Mouse (Mus musculus) midbrain, embryonic 14.5 days (tissue): ENCODE measurements around the gene Mosmo. TPM values are rescaled to one million over a fixed set of nuclear protein-coding genes. Genes with fewer than 3 reads are reported as not detected.
A peak's percentile ranks its signal among the peaks of the same experiment; 100 is the strongest.

Experiments
- ATAC-seq: fragments of 200-750 bp; cut with Nextera tagmentation; 2 replicates; pipeline ENCODE4 v1.8.0; 2017; ENCODE audit warnings: moderate number of reproducible peaks, moderate library complexity; ENCODE audit not compliant: low FRiP score, low TSS enrichment
- DNase-seq: peaks from one replicate; pipeline ENCODE4 v3.0.0-alpha.2; 2015
- H3K27ac ChIP-seq: fragments of 300-500 bp; sonication (generic); replicated peaks from 2 replicates; pipeline ENCODE4 v1.5.1; 2014; ENCODE audit warnings: mild to moderate bottlenecking, low read depth, low read length, moderate library complexity
- H3K27me3 ChIP-seq: fragments of 300-500 bp; sonication (generic); 2 replicates; pipeline ENCODE4 v1.6.1; 2014; ENCODE audit warnings: low read length, control low read depth, mixed read lengths; ENCODE audit not compliant: control insufficient read depth, insufficient read depth
- H3K36me3 ChIP-seq: fragments of 300-500 bp; sonication (generic); 2 replicates; pipeline ENCODE4 v1.6.1; 2014; ENCODE audit warnings: low read length, control low read depth; ENCODE audit not compliant: control insufficient read depth, insufficient read depth
- H3K4me1 ChIP-seq: fragments of 300-500 bp; sonication (generic); 2 replicates; pipeline ENCODE4 v1.6.1; 2014; ENCODE audit warnings: mild to moderate bottlenecking, antibody characterized with exemption, low read length, control low read depth; ENCODE audit not compliant: control insufficient read depth, insufficient read depth
- H3K4me2 ChIP-seq: fragments of 300-500 bp; sonication (generic); 2 replicates; pipeline ENCODE4 v1.6.1; 2014; ENCODE audit warnings: mild to moderate bottlenecking, low read length, moderate library complexity
- H3K4me3 ChIP-seq: fragments of 300-500 bp; sonication (generic); replicated peaks from 2 replicates; pipeline ENCODE4 v1.5.1; 2014; ENCODE audit warnings: low read depth, low read length
- H3K9ac ChIP-seq: fragments of 300-500 bp; sonication (generic); replicated peaks from 2 replicates; pipeline ENCODE4 v1.6.1; 2014; ENCODE audit warnings: mild to moderate bottlenecking, low read length, moderate library complexity
- H3K9me3 ChIP-seq: fragments of 300-500 bp; sonication (generic); 2 replicates; pipeline ENCODE4 v1.6.1; 2016; ENCODE audit warnings: low read length, control low read depth, mixed read lengths; ENCODE audit not compliant: control insufficient read depth
- WGBS: fragments of 180-500 bp; shearing (Covaris S2); extraction: QIAGEN DNeasy Blood & Tissue Kit; methylation state at CpG from one replicate; pipeline ENCODE4 v1.1.7; 2014; 5-methylcytosine and 5-hydroxymethylcytosine counted together
- polyA plus RNA-seq: library from polyadenylated mRNA; unstranded; fragments of >200 nt; fragmentation: Nextera tagmentation; extraction: Ambion mirVana; gene quantifications from 2 replicates; pipeline ENCODE4 v1.2.1, GENCODE M21; 2014

Mosmo gene
- polyA plus RNA-seq, 1 experiment from 2014 or later, result 15.7 TPM

DNA sequence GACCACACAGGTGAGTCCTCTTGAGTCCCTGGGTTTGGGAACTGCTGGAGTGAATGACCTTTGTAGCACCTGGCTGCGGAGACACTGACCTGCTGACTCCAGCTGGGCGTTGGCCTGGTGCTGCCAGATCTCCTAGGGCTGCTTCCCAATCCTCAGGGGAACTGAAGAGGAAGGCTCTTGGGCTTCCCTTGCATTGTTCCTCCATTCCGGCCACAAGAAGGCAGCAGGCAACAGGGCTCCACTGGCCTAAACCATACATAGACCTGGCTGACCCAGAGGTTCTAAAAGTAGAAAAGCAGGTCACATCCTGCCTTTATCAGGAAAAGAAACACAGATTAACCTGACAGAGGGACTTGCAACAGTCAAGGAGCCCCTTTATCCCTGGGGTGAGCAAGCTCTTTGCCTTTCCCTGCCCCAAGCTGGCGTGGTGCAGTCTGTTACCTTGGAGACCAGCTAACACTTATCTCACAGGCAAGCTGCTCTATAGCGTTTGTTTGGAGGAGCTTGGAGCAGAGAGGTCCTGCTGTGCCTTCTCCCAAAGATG is 62.2 kb downstream of the Mosmo start:
- H3K27ac ChIP-seq, result no peak overlapping the region
- 0 out of 2 replicates have a peak overlapping the region, but pooled peaks have one; percentile 10 for H3K4me2 ChIP-seq
- WGBS, result 3% methylated on average over 5 of the region's 5 CpGs

DNA sequence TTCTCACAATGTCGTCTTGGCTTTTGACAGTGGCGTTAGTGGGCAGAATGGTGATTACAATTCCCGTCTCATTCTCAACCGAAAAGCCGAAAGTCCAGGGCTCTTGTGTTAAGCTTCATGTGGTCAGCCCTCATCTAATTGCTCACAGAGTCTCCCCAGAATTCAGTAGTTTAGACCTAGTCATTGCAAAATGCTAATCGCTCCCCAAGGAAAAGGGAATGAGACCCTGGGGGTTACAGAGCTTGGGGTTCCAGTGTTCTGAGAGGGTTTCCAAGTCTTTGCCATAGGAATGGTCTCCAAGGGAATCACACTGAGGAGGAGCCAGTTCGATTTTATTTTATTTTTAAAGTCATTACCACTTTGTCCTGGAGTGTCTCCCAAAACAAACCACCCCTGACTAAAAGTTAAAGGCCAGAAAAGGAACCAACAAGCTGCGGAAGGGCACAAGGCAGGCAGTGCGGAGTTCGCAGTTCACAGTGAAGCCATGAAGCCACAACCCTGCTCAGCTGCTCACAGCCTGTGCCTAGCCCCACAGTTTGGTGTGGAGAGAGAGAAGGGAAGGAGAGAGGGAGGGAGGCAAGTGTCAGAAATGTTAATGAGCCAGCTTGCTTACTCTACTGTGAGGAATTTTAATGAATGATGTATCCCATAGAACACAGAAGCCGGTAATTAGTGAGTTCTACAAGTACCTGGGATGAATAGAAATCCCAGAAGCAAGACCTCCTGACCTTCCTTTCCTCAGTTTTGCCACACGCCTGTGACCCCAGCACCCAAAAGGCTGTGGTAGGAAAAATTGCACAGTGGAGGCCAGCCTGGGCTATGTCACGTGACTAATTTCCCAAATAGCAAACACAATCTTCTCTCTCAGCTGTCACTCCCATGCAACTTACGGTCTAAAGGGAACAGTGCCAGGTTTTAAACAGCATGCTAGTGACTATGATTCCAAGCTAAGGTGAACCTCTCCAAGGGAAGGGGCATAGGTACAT is 66.2 kb downstream of the Mosmo start:
- ATAC-seq (no peak), DNase-seq (no peak)
- 84% methylated on average over 14 of the region's 14 CpGs for WGBS
- Histone ChIP-seq H3K9ac (no peak overlapping the region), H3K4me3 (no peak overlapping the region), H3K4me2 (no peak overlapping the region), H3K9me3 (no peaks in the 10 kb centered on the region), H3K27me3 (no peaks in the 10 kb centered on the region), H3K4me1 (peaks cover 7% of the 10 kb centered on the region; the same call in 1 of the 2 replicates), H3K27ac (no peak overlapping the region), H3K36me3 (no peaks in the 10 kb centered on the region)

More for the DNA sequence above, 62.2 kb downstream of the Mosmo start:
- Histone ChIP-seq H3K36me3 (no peaks in the 10 kb centered on the region), H3K4me3 (no peak overlapping the region), H3K4me1 (peaks cover 7% of the 10 kb centered on the region; the same call in 1 of the 2 replicates), H3K9me3 (no peaks in the 10 kb centered on the region), H3K9ac (no peak overlapping the region; the same call in 1 of the 2 replicates), H3K27me3 (no peaks in the 10 kb centered on the region)
- peak; percentile 37 for DNase-seq
- ATAC-seq, result no peak

DNA sequence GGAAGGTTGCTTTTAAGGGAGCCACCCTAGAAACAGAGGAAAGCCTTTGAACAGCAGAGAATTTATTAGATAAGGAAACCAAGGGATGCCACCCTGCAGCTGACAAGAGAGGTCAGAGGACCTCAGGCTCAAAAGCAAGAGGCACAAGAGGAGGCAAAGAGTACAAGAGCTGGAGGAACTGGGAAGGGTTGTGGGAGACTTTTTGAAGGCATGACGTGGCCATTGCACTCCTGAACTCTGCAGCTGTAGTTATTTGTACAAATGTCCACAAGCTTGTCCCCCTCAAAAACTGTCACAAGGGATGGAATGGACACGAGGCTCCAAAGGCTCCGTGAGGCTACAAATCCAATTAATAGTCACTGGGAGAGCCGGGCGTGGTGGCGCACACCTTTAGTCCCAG is 67.2 kb downstream of the Mosmo start:
- no peak overlapping the region for H3K4me3 ChIP-seq
- no peaks in the 10 kb centered on the region for H3K9me3 ChIP-seq
- no peak overlapping the region for H3K4me2 ChIP-seq
- H3K36me3 ChIP-seq, result no peaks in the 10 kb centered on the region
- H3K27ac ChIP-seq, result no peak overlapping the region
- no peak for DNase-seq
- H3K4me1 ChIP-seq, result peaks cover 5% of the 10 kb centered on the region; the same call in 1 of the 2 replicates
- no peak for ATAC-seq
- no peaks in the 10 kb centered on the region for H3K27me3 ChIP-seq
- WGBS, result 89% methylated on average over 6 of the region's 6 CpGs
- no peak overlapping the region for H3K9ac ChIP-seq

DNA sequence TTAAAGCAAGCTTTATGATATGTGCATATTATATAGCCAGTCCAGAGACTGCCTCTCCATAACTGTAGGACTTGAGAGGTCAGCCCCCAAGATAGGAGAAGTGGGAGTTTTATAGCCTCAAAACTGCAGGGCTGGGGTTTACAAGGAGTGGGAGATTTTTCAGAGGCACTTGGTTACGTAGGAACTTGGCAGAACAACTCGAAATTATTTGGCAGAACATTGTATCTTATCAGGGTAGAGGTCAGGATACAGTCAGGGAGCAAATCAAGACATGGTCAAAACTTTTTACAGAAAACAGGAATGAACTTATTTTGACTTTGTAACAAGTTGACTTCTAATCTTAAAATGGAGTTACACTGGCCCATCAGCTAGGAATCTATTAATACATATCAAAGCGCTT is 68.6 kb downstream of the Mosmo start:
- Histone ChIP-seq H3K4me2 (no peak overlapping the region), H3K9ac (no peak overlapping the region), H3K9me3 (no peaks in the 10 kb centered on the region), H3K36me3 (no peaks in the 10 kb centered on the region), H3K4me1 (no peaks in the 10 kb centered on the region), H3K27ac (no peak overlapping the region), H3K27me3 (no peaks in the 10 kb centered on the region), H3K4me3 (no peak overlapping the region)
- 84% methylated on average over 3 of the region's 3 CpGs for WGBS
- no peak for ATAC-seq
- no peak for DNase-seq

DNA sequence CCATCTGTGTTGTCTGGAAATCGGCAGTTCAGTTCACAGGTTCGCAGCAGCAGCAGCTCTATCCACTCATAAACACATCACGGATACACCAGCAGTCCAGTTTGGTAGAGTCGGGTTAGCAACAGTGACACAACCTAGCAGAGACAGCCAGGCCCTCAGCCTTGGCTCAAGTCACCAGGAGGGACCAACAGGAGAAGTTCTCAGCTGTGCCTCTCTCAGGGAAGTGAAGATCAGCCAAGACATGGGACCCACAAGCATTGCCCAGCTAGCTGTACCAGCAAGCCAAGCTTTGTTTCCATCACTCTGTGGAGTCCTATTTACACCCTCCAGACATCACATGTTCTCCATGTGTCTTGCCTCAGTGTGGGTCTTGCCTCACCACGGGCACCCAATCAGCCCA is 69.4 kb downstream of the Mosmo start:
- H3K4me3 ChIP-seq, result no peak overlapping the region
- H3K9ac ChIP-seq, result no peak overlapping the region
- no peaks in the 10 kb centered on the region for H3K36me3 ChIP-seq
- WGBS, result 92% methylated on average over 5 of the region's 5 CpGs
- H3K9me3 ChIP-seq, result no peaks in the 10 kb centered on the region
- DNase-seq, result no peak
- no peaks in the 10 kb centered on the region for H3K27me3 ChIP-seq
- no peak overlapping the region for H3K4me2 ChIP-seq
- no peaks in the 10 kb centered on the region for H3K4me1 ChIP-seq
- H3K27ac ChIP-seq, result no peak overlapping the region
- no peak for ATAC-seq

DNA sequence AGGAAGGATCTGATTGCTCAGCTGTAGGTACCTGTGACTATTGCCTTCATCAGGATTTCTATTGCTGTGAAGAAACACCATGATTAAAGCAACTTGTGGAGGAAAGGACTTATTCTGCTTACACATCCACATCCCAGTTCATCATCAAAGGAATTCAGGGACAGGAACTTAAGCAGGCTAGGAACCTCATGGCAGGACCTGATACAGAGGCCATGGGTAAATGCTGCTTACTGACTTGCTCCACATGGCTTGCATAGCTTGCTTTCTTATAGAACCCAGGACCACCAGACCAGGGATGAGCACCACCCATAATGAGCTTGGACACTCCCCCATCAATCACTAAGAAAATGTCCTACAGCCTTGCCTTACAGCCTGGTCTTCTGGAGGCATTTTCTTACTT is 71.1 kb downstream of the Mosmo start:
- H3K9ac ChIP-seq, result no peak overlapping the region
- no peaks in the 10 kb centered on the region for H3K36me3 ChIP-seq
- no peak overlapping the region for H3K4me3 ChIP-seq
- DNase-seq (no peak), ATAC-seq (no peak)
- no peaks in the 10 kb centered on the region for H3K9me3 ChIP-seq
- no peak overlapping the region for H3K27ac ChIP-seq
- H3K27me3 ChIP-seq, result no peaks in the 10 kb centered on the region
- no peak overlapping the region for H3K4me2 ChIP-seq
- H3K4me1 ChIP-seq, result no peaks in the 10 kb centered on the region

DNA sequence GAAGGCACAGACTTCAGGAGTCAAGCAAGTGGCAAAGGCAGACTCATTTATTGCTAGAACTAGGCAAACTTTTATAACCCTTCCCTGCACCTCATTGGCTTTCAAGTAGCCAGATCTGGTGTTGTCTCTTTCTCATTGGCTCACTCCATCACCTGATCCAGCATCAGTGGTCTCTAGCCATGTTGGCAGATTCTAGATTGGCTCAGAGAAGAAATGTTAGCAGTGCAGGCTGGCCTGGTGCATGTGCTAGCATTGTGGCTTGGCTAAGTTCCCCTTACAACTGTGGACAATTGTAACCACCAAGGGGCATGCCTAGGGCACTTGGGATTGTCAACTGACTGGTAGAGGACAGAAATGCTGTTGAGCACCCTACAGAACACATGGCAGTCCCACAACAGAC is 73.9 kb downstream of the Mosmo start:
- no peak overlapping the region for H3K9ac ChIP-seq
- H3K4me1 ChIP-seq, result no peaks in the 10 kb centered on the region
- H3K9me3 ChIP-seq, result no peaks in the 10 kb centered on the region
- no peak for DNase-seq
- H3K36me3 ChIP-seq, result no peaks in the 10 kb centered on the region
- H3K27ac ChIP-seq, result no peak overlapping the region
- H3K4me3 ChIP-seq, result no peak overlapping the region
- no peak for ATAC-seq
- H3K27me3 ChIP-seq, result no peaks in the 10 kb centered on the region
- no peak overlapping the region for H3K4me2 ChIP-seq

DNA sequence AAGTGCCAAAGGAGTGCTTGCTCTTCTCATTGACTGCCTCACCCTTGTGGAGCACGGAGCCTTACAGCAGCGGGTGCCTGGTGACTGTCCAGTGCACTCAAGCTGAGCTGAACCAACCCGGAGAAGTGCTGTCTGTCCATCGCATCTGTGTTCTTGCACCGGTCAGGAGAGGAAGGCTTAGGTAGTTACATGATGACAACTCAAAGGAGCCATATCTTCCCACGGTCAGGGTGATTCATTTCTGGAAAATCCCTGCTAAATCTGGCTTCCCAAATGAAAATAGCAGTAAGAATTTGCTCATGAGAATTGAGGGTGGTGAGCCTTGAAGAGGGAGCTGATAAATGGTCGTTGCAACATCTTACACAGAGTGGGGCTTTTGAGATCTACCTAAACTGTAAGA is 74.5 kb downstream of the Mosmo start:
- Histone ChIP-seq H3K4me2 (no peak overlapping the region), H3K4me3 (no peak overlapping the region), H3K27me3 (no peaks in the 10 kb centered on the region), H3K4me1 (no peaks in the 10 kb centered on the region), H3K36me3 (no peaks in the 10 kb centered on the region), H3K27ac (no peak overlapping the region), H3K9ac (no peak overlapping the region), H3K9me3 (no peaks in the 10 kb centered on the region)
- no peak for DNase-seq
- ATAC-seq, result no peak
- 87% methylated on average over 7 of the region's 7 CpGs for WGBS

DNA sequence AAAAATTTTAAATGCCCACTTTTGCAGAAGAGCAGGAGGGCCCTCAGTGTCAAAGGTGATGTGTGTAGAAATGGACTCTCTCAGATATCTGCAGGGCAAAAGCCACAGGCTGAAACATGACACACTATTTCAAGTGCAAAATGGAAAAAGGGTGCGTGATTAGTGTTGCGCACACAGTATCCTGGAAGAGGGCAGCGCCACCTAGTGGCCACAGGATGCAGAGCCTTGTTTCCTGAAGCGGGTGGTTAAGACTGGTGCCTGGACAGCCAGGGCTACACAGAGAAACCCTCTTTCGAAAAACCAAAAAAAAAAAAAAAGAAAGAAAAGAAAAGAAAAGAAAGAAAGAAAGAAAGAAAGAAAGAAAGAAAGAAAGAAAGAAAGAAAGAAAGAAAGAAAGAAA is 77.3 kb downstream of the Mosmo start:
- 8% methylated on average over 5 of the region's 5 CpGs for WGBS
- Histone ChIP-seq H3K9me3 (no peaks in the 10 kb centered on the region), H3K4me1 (no peaks in the 10 kb centered on the region), H3K36me3 (no peaks in the 10 kb centered on the region), H3K27me3 (no peaks in the 10 kb centered on the region), H3K9ac (no peak overlapping the region), H3K27ac (no peak overlapping the region), H3K4me3 (no peak overlapping the region), H3K4me2 (no peak overlapping the region)
- DNase-seq, result peak; percentile 95
- ATAC-seq, result peak; percentile 76; the same call in 1 of the 2 replicates
